Mouse (Mus musculus) lung, embryonic 15.5 days (tissue): ENCODE results near the gene 4933425L06Rik. TPM values are rescaled to one million over a fixed set of nuclear protein-coding genes. Genes with fewer than 3 reads are reported as not detected.

Experiments used
- ATAC-seq: fragments of 200-750 bp; cut with Nextera tagmentation; 2 replicates; pipeline ENCODE4 v1.8.0; 2017; ENCODE audit warnings: moderate number of reproducible peaks, borderline replicate concordance; ENCODE audit not compliant: low FRiP score, low TSS enrichment; ENCODE audit errors: extremely low read depth
- H3K27ac ChIP-seq: fragments of 300-500 bp; sonication (generic); 2 replicates; pipeline ENCODE4 v1.5.1; 2015; ENCODE audit warnings: moderate library complexity, mild to moderate bottlenecking, inconsistent platforms
- H3K27me3 ChIP-seq: fragments of 300-500 bp; sonication (generic); 2 replicates; pipeline ENCODE4 v1.6.1; 2015; ENCODE audit warnings: inconsistent platforms
- H3K36me3 ChIP-seq: fragments of 300-500 bp; sonication (generic); 2 replicates; pipeline ENCODE4 v1.6.1; 2015; ENCODE audit warnings: inconsistent platforms
- H3K4me1 ChIP-seq: fragments of 300-500 bp; sonication (generic); 2 replicates; pipeline ENCODE4 v1.6.1; 2015; ENCODE audit warnings: inconsistent platforms
- H3K4me2 ChIP-seq: fragments of 300-500 bp; sonication (generic); 2 replicates; pipeline ENCODE4 v1.6.1; 2015; ENCODE audit warnings: inconsistent platforms, mild to moderate bottlenecking, moderate library complexity
- H3K4me3 ChIP-seq: fragments of 300-500 bp; sonication (generic); 2 replicates; pipeline ENCODE4 v1.5.1; 2015; ENCODE audit warnings: mild to moderate bottlenecking, inconsistent platforms
- H3K9ac ChIP-seq: fragments of 300-500 bp; sonication (generic); 2 replicates; pipeline ENCODE4 v1.6.1; 2015; ENCODE audit warnings: inconsistent platforms
- H3K9me3 ChIP-seq: fragments of 300-500 bp; sonication (generic); 2 replicates; pipeline ENCODE4 v1.6.1; 2016; ENCODE audit warnings: inconsistent platforms
- WGBS: fragments of 180-500 bp; shearing (Covaris S2); methylation state at CpG from one replicate; pipeline ENCODE4 v1.1.7; 2015; 5-methylcytosine and 5-hydroxymethylcytosine counted together
- polyA plus RNA-seq: library from polyadenylated mRNA; unstranded; fragments of >200 nt; fragmentation: Nextera tagmentation; extraction: Ambion mirVana; gene quantifications from 2 replicates; pipeline ENCODE4 v1.2.1, GENCODE M21; 2015

Gene 4933425L06Rik
- polyA plus RNA-seq, 1 experiment from 2014 or later = not detected

DNA sequence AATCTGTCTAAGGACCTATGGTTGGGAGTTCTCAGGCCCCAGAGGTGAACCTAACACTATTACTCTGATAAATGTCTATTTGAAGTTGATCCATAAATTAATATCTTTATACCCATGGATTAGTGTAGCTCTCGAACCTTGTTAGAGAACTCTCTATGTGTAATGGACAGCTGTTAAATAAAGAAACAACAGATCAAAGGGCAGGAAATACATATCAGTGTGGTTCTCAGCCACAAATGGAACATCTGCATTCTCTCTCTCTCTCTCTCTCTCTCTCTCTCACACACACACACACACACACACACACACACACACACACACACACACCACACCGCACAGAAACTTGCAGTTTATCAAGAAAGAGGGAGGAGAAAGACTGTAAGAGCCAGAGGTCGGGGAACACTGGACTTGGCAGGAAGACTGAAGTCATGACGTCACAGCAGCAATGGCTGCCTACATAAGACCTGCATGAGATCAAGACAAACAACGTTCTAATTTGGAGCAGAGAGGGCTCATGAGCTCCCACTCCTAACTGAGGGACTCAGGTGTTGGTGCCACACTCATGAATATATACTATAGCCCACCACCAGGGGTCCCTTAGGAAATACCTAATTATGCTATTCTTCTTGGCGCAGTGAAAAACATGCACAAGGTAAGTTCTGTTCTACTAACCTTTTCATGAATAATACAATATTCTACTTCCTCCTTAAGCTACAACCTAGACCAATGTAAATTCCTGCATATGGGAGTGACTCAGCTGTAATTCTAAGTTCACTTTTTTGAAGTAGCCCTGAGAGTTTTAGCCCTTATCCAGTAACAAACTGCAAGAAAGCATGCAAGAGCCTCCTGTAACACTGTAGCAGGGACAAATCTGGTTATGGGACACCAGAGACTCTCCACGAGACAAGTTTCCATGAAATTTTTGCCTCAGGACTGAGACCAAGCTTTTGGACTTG lies 14.8 kb upstream of the 4933425L06Rik start:
- Histone ChIP-seq H3K27ac (no peak overlapping the region), H3K4me3 (no peak overlapping the region), H3K27me3 (no peaks in the 10 kb centered on the region), H3K9me3 (no peaks in the 10 kb centered on the region), H3K9ac (no peak overlapping the region), H3K4me2 (no peak overlapping the region), H3K4me1 (no peaks in the 10 kb centered on the region), H3K36me3 (no peaks in the 10 kb centered on the region)
- no peak for ATAC-seq
- 53% methylated on average over 7 of the region's 7 CpGs for WGBS

DNA sequence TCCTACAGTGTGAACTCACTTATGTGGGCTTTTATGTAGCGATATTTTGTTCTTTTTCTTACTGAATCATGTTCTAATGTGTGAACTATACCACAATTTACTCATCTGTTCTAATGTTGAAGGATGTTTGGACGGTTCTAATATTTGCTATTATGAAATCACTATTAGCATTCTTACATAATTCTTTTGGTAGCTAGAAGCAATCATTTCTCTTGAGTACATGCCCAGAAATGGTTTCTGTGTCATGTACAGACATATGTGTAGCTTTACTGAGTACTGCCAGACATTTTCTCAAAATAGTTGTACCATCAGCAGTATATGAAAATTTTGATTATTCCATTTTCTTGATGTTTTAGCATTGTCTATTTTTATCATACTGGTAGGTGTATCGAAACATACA lies 7.4 kb downstream of the 4933425L06Rik start:
- Histone ChIP-seq H3K27me3 (no peaks in the 10 kb centered on the region), H3K4me2 (no peak overlapping the region), H3K4me3 (no peak overlapping the region), H3K9ac (no peak overlapping the region), H3K27ac (no peak overlapping the region), H3K36me3 (no peaks in the 10 kb centered on the region), H3K4me1 (no peaks in the 10 kb centered on the region), H3K9me3 (no peaks in the 10 kb centered on the region)
- 90% methylated on average over 3 of the region's 3 CpGs for WGBS
- no peak for ATAC-seq

- H3K27ac ChIP-seq = no peak overlapping the region
- no peaks in the 10 kb centered on the region for H3K9me3 ChIP-seq
- ATAC-seq = no peak
- no peak overlapping the region for H3K4me2 ChIP-seq
- H3K27me3 ChIP-seq = no peaks in the 10 kb centered on the region
- no peaks in the 10 kb centered on the region for H3K36me3 ChIP-seq
- 65% methylated on average over 2 of the region's 2 CpGs for WGBS
- H3K4me1 ChIP-seq = no peaks in the 10 kb centered on the region
- no peak overlapping the region for H3K4me3 ChIP-seq
- H3K9ac ChIP-seq = no peak overlapping the region
Observed at GRCm38 (mm10) chr13:105096316-105096715, 14.4 kb downstream of the 4933425L06Rik start.

DNA sequence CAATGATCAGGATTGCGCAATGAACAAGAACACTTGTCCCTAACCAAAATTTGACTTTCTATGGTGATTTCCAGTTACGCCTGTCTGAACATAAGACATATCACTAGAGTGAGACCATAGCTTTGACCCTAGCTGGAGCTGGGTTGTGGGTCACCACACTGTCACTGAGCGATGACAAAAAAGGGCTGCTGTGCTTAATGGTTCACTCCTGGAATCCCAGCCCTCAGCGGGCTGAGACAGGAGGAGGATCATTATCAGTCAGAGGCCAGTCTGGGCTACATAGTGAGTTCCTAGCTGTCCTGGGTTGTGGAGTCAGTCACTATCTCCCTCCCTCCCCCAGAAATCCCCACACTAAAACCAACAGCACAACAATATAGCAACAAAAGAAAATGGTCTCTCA lies 18.8 kb downstream of the 4933425L06Rik start:
- H3K27me3 ChIP-seq = no peaks in the 10 kb centered on the region
- no peak overlapping the region for H3K4me3 ChIP-seq
- H3K9me3 ChIP-seq = no peaks in the 10 kb centered on the region
- H3K36me3 ChIP-seq = no peaks in the 10 kb centered on the region
- WGBS = 75% methylated on average over 4 of the region's 4 CpGs
- no peak overlapping the region for H3K9ac ChIP-seq
- no peak for ATAC-seq
- no peak overlapping the region for H3K27ac ChIP-seq
- no peaks in the 10 kb centered on the region for H3K4me1 ChIP-seq
- H3K4me2 ChIP-seq = no peak overlapping the region

DNA sequence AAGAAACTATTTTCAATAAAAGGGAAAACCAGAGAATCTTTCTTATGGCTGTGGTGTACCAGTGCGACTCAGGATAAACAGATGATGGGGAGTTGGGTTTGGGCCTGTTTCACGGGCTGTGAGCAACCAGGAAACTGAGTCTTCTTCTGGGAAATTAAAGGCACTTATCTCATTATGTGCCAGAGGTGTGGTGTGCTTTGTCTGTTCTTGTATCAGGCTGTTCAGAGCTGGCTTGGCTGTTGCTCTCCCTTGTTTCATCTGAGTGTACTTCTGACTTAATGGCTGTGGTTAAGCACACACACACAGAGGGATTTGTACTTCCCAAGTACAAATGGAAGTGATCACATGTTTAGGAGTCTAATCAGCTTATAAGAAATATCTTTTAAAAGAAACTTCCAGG lies 22.5 kb downstream of the 4933425L06Rik start:
- H3K4me1 ChIP-seq = no peaks in the 10 kb centered on the region
- no peak for ATAC-seq
- H3K27ac ChIP-seq = no peak overlapping the region
- H3K36me3 ChIP-seq = no peaks in the 10 kb centered on the region
- no peak overlapping the region for H3K4me2 ChIP-seq
- no peaks in the 10 kb centered on the region for H3K9me3 ChIP-seq
- H3K4me3 ChIP-seq = no peak overlapping the region
- H3K9ac ChIP-seq = no peak overlapping the region
- no peaks in the 10 kb centered on the region for H3K27me3 ChIP-seq
- 65% methylated on average over 2 of the region's 2 CpGs for WGBS

- Histone ChIP-seq H3K9me3 (no peaks in the 10 kb centered on the region), H3K9ac (no peak overlapping the region), H3K27ac (no peak overlapping the region), H3K36me3 (no peaks in the 10 kb centered on the region), H3K4me2 (no peak overlapping the region), H3K4me1 (no peaks in the 10 kb centered on the region), H3K27me3 (no peaks in the 10 kb centered on the region), H3K4me3 (no peak overlapping the region)
- no peak for ATAC-seq
- WGBS = 83% methylated on average over 6 of the region's 6 CpGs
Observed at GRCm38 (mm10) chr13:105111599-105111998, 29.7 kb downstream of the 4933425L06Rik start.

DNA sequence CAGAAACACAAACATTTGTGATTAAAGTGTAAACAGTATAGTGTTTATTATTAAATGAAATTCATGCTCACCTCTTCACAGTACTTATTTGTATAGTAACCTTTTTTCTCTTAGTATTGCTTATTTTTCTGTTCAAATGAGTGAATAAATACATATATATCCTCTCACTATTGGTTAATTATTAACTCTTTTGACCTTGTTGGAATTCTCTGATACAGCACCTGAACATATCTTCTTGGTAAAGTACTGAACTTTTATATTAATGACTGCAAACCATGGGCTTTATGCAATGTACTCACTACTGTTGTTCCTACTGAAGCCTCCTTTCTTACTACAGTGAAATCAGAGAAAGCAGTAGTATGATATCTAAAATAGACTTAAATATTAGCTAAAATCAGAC lies 39.7 kb downstream of the 4933425L06Rik start:
- Histone ChIP-seq H3K4me1 (no peaks in the 10 kb centered on the region), H3K27me3 (no peaks in the 10 kb centered on the region), H3K9me3 (no peaks in the 10 kb centered on the region), H3K4me2 (no peak overlapping the region), H3K36me3 (no peaks in the 10 kb centered on the region), H3K27ac (no peak overlapping the region), H3K4me3 (no peak overlapping the region), H3K9ac (no peak overlapping the region)
- ATAC-seq = no peak

- ATAC-seq = no peak
- Histone ChIP-seq H3K4me1 (no peaks in the 10 kb centered on the region), H3K27me3 (no peaks in the 10 kb centered on the region), H3K9me3 (no peaks in the 10 kb centered on the region), H3K27ac (no peak overlapping the region), H3K4me3 (no peak overlapping the region), H3K9ac (no peak overlapping the region), H3K4me2 (no peak overlapping the region), H3K36me3 (no peaks in the 10 kb centered on the region)
- WGBS = 76% methylated on average over 3 of the region's 3 CpGs
Observed at GRCm38 (mm10) chr13:105122092-105122491, 40.2 kb downstream of the 4933425L06Rik start.

DNA sequence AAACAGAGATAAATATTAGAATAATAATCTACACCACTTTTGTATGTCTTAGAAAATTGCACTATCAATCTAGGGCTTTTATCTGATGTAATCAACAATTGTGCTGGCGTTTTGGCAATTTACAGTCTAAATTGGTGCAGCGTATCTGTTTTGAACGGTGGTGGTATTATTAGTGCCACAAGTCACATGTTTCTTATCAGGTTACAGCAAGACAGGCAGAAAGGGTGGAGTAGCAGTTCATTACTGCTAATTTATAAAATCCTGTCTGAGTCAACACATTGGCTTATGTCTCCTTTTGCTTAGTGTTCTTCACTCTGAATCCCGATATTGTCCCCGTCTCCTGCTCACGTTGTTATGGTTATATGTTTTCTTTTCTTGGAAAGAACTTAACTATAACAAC lies 48.2 kb downstream of the 4933425L06Rik start:
- Histone ChIP-seq H3K27me3 (no peaks in the 10 kb centered on the region), H3K9me3 (no peaks in the 10 kb centered on the region), H3K4me1 (no peaks in the 10 kb centered on the region), H3K4me3 (no peak overlapping the region), H3K9ac (no peak overlapping the region), H3K27ac (no peak overlapping the region), H3K36me3 (no peaks in the 10 kb centered on the region), H3K4me2 (no peak overlapping the region)
- 71% methylated on average over 6 of the region's 6 CpGs for WGBS
- ATAC-seq = no peak

- Histone ChIP-seq H3K9me3 (no peaks in the 10 kb centered on the region), H3K4me3 (no peak overlapping the region), H3K9ac (no peak overlapping the region), H3K27ac (no peak overlapping the region), H3K4me2 (no peak overlapping the region), H3K27me3 (no peaks in the 10 kb centered on the region), H3K4me1 (no peaks in the 10 kb centered on the region), H3K36me3 (no peaks in the 10 kb centered on the region)
- 67% methylated on average over 6 of the region's 6 CpGs for WGBS
- no peak for ATAC-seq
Observed at GRCm38 (mm10) chr13:105132370-105132769, 50.4 kb downstream of the 4933425L06Rik start.

DNA sequence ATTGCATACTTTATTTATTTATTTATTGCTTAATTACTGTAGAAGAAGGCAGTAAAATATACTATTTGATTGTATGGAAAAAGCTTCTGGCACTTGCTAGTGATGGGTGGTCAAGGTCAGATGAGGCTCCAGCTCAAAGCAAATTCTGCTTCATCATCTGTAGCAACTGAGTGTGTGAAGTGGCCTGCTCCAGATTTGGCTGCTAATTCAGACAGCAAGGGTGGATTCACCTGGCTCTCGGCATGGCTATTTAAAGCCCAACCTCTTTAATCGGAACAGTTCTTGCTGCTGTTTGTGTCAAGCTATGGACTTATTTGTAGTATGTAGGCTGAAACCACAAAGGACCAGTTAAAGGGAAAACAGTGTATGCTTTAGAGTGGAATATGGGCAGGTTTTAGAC lies 50.9 kb downstream of the 4933425L06Rik start:
- Histone ChIP-seq H3K27me3 (no peaks in the 10 kb centered on the region), H3K27ac (no peak overlapping the region), H3K9ac (no peak overlapping the region), H3K9me3 (no peaks in the 10 kb centered on the region), H3K4me3 (no peak overlapping the region), H3K36me3 (no peaks in the 10 kb centered on the region), H3K4me1 (no peaks in the 10 kb centered on the region), H3K4me2 (no peak overlapping the region)
- ATAC-seq = no peak
- 72% methylated on average over 2 of the region's 2 CpGs for WGBS

DNA sequence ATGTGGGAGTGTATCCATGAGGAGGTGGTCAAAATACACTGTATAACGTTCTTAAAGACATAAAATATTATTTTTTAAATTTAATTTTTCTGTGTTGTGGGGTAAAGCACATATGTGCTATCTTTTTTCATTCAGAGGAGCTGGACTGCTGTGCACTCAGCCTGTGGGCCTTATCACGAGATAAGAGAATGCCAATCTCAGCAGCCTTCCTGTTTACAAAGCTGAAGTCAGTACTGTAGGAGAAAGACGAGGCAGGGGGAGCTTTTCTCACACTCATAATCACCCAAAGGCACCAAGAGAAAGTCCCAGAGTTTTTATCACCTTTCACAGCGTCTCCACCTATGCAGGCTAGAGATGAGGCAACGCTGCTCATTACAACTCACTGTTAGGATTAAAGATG lies 52.5 kb downstream of the 4933425L06Rik start:
- WGBS = 34% methylated on average over 5 of the region's 5 CpGs
- no peaks in the 10 kb centered on the region for H3K36me3 ChIP-seq
- H3K9me3 ChIP-seq = no peaks in the 10 kb centered on the region
- H3K27me3 ChIP-seq = no peaks in the 10 kb centered on the region
- H3K4me1 ChIP-seq = no peaks in the 10 kb centered on the region
- no peak overlapping the region for H3K27ac ChIP-seq
- H3K9ac ChIP-seq = no peak overlapping the region
- ATAC-seq = no peak
- H3K4me2 ChIP-seq = no peak overlapping the region
- H3K4me3 ChIP-seq = no peak overlapping the region
